Mouse (Mus musculus) right cerebral cortex, postnatal 4 days (tissue): ENCODE results near the gene Ass1.

ENCODE experiments used
- DNase-seq: peaks from one replicate; pipeline ENCODE4 v3.0.0-alpha.2; 2022

Gene Ass1

GRCm38 (mm10) chr2:31490556-31490955, 20.5 kb downstream of the Ass1 start:
- no peak for DNase-seq

- DNase-seq = no peak
These were observed 22.3 kb downstream of the Ass1 start for GRCm38 (mm10) chr2:31492308-31492707.

- no peak for DNase-seq
These were observed 23.2 kb downstream of the Ass1 start for GRCm38 (mm10) chr2:31493243-31493642.

- DNase-seq = no peak
These were observed 24.3 kb downstream of the Ass1 start for GRCm38 (mm10) chr2:31494315-31494714.

GRCm38 (mm10) chr2:31495046-31495476, 25.1 kb downstream of the Ass1 start:
- no peak for DNase-seq

- no peak for DNase-seq
These were observed 26.1 kb downstream of the Ass1 start for GRCm38 (mm10) chr2:31496141-31496540.

GRCm38 (mm10) chr2:31497113-31497512, 27.1 kb downstream of the Ass1 start:
- DNase-seq = no peak

GRCm38 (mm10) chr2:31497635-31498034, 27.6 kb downstream of the Ass1 start:
- DNase-seq = no peak

GRCm38 (mm10) chr2:31499327-31500291, 29.6 kb downstream of the Ass1 start:
- DNase-seq = no peak

- no peak for DNase-seq
These were observed 30.5 kb downstream of the Ass1 start for GRCm38 (mm10) chr2:31500292-31501204.

GRCm38 (mm10) chr2:31501448-31502130, 31.6 kb downstream of the Ass1 start:
- no peak for DNase-seq

- DNase-seq = no peak
These were observed 32.9 kb downstream of the Ass1 start for GRCm38 (mm10) chr2:31502616-31503522.

GRCm38 (mm10) chr2:31505472-31505871, 35.5 kb downstream of the Ass1 start:
- DNase-seq = no peak

GRCm38 (mm10) chr2:31508851-31509250, 38.8 kb downstream of the Ass1 start:
- no peak for DNase-seq

- no peak for DNase-seq
These were observed 41.3 kb downstream of the Ass1 start for GRCm38 (mm10) chr2:31511316-31511715.

GRCm38 (mm10) chr2:31516557-31516956, 46.5 kb downstream of the Ass1 start:
- no peak for DNase-seq

- no peak for DNase-seq
These were observed 51.9 kb downstream of the Ass1 start for GRCm38 (mm10) chr2:31521800-31522335.

GRCm38 (mm10) chr2:31524641-31525040, 54.6 kb downstream of the Ass1 start:
- no peak for DNase-seq

GRCm38 (mm10) chr2:31525778-31526177, 55.8 kb downstream of the Ass1 start:
- DNase-seq = no peak

GRCm38 (mm10) chr2:31530201-31530600, 60.2 kb downstream of the Ass1 start:
- no peak for DNase-seq

- no peak for DNase-seq
These were observed 67.0 kb downstream of the Ass1 start for GRCm38 (mm10) chr2:31537054-31537453.
